Mouse (Mus musculus) bone marrow macrophage, adult 2 months (primary cell): ENCODE measurements around the gene Ftl1.

Source experiments
- CTCF ChIP-seq: IDR thresholded peaks from 2 replicates; pipeline ENCODE4 v1.5.1; 2012; ENCODE audit warnings: low read depth, mild to moderate bottlenecking, low read length, moderate library complexity
- POLR2A ChIP-seq: IDR thresholded peaks from 2 replicates; pipeline ENCODE4 v1.6.1; 2012; ENCODE audit warnings: mild to moderate bottlenecking, low read depth, low read length, borderline replicate concordance

- TF ChIP-seq CTCF: no peak
- TF ChIP-seq POLR2A: no peak
Measured at GRCm38 (mm10) chr7:45466283-45467089, 6.8 kb upstream of the Ftl1 start, which contains the start of gene Bax.
